Mouse (Mus musculus): Measurements from ENCODE around the gene Dnajc17.

- TF ChIP-seq POLR2A (IDR thresholded peaks at IDR 0.05; ENCODE audit: control insufficient read depth, extremely low read depth, insufficient read depth, low read length, poor library complexity) (no peak), CTCF (IDR thresholded peaks at IDR 0.05; ENCODE audit: borderline replicate concordance, control insufficient read depth, extremely low read depth, insufficient read depth, low read length, poor library complexity) (no peak)
Measured at GRCm38 (mm10) chr2:119147775-119148174, 60.8 kb downstream of the Dnajc17 start.

Measured in thymus, adult 2 months (tissue).